Mouse (Mus musculus): ENCODE results near the gene Ripor2. TPM values are rescaled to one million over a fixed set of nuclear protein-coding genes. Genes with fewer than 3 reads are reported as not detected.

Ripor2 gene
- polyA plus RNA-seq, 1 experiment from 2014 or later = 3.7 TPM

DNA sequence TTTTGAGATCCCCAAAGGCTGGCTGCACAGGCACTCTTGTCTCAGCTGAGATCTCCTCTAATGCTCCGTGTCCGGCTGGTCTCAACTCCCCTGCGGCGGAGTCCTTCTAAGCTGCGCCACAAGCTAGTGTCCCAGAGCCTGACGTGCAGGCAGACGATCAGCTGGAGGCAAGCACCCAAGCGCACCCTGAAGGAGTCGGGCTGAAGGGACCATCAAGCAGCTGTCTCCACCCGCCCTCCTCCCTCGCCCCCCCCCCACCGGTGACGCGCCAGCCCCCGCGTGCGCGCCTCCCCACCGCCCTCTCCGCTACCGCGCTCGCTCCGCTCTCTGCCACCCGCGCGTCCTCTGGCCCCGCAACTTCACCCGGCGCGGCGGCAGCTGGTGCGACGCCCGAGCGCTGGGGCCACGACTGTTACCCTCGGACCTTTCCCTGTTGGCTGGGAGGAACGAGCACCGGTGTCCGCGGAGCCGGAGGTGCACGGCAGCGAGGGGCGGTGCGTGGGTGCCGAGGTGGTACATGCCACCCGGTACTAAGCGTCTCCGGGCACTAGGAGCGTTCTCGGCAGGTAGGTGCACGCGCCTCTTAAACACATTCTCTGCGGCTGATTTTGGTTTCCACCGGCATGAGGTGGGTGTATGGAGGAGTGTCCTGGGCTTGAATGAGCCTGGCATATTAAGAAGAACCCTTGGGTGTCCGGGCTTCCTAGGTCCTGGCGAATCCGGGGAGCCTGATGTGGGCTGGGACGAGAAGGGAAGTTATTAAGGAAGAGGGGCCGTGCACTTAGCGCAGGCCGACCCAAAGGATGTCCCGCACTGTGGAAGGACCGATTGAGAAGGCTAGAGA is 56.6 kb downstream of the Ripor2 start:
- Histone ChIP-seq H3K4me3 (ENCODE audit: low read depth, low read length) (peak overlapping the region; percentile 58), H3K4me1 (ENCODE audit: insufficient read depth) (peaks cover 58% of the 10 kb centered on the region), H3K9ac (replicated peaks) (peak overlapping the region; percentile 58), H3K27ac (ENCODE audit: low read depth) (peak overlapping the region; percentile 35; the same call in 1 of the 2 replicates), H3K36me3 (replicated peaks; ENCODE audit: insufficient read depth, low read length) (peaks cover under 1% of the 10 kb centered on the region; the same call in 1 of the 2 replicates), H3K9me3 (ENCODE audit: low read length) (no peaks in the 10 kb centered on the region), H3K4me2 (ENCODE audit: low read depth, low read length) (peak overlapping the region; percentile 83), H3K27me3 (ENCODE audit: insufficient read depth, low read length) (peaks cover 23% of the 10 kb centered on the region)
- WGBS (ENCODE audit: insufficient replicate concordance) = 1% methylated on average over 56 of the region's 66 CpGs
- peak; percentile 21; the same call in 1 of the 2 replicates for ATAC-seq
- TF ChIP-seq CTCF (IDR thresholded peaks at IDR 0.05; ENCODE audit: low read depth) (no peak), EP300 (IDR thresholded peaks at IDR 0.05; ENCODE audit: low read depth) (no peak)
- DNase-seq = peak; percentile 46

GRCm38 (mm10) chr13:24639215-24640165 is 57.5 kb downstream of the Ripor2 start:
- Histone ChIP-seq H3K4me1 (ENCODE audit: insufficient read depth) (peaks cover 62% of the 10 kb centered on the region), H3K4me2 (ENCODE audit: low read depth, low read length) (peak overlapping the region; percentile 83), H3K9ac (replicated peaks) (0 out of 2 replicates have a peak overlapping the region, but pooled peaks have one; percentile 13), H3K27me3 (ENCODE audit: insufficient read depth, low read length) (peaks cover 23% of the 10 kb centered on the region), H3K27ac (ENCODE audit: low read depth) (peak overlapping the region; percentile 40; the same call in 1 of the 2 replicates), H3K4me3 (ENCODE audit: low read depth, low read length) (peak overlapping the region; percentile 58), H3K36me3 (replicated peaks; ENCODE audit: insufficient read depth, low read length) (peaks cover 4% of the 10 kb centered on the region; the same call in 1 of the 2 replicates), H3K9me3 (ENCODE audit: low read length) (no peaks in the 10 kb centered on the region)
- TF ChIP-seq CTCF (IDR thresholded peaks at IDR 0.05; ENCODE audit: low read depth) (no peak), EP300 (IDR thresholded peaks at IDR 0.05; ENCODE audit: low read depth) (no peak)
- ATAC-seq (no peak), DNase-seq (no peak)
- 11% methylated on average over 22 of the region's 22 CpGs for WGBS (ENCODE audit: insufficient replicate concordance)

GRCm38 (mm10) chr13:24640166-24640560 is 58.2 kb downstream of the Ripor2 start:
- ATAC-seq (no peak), DNase-seq (no peak)
- Histone ChIP-seq H3K36me3 (replicated peaks; ENCODE audit: insufficient read depth, low read length) (peaks cover 4% of the 10 kb centered on the region; the same call in 1 of the 2 replicates), H3K4me1 (ENCODE audit: insufficient read depth) (peaks cover 62% of the 10 kb centered on the region), H3K4me3 (ENCODE audit: low read depth, low read length) (no peak overlapping the region), H3K9me3 (ENCODE audit: low read length) (no peaks in the 10 kb centered on the region), H3K4me2 (ENCODE audit: low read depth, low read length) (peak overlapping the region; percentile 83), H3K27ac (ENCODE audit: low read depth) (peak overlapping the region; percentile 40; the same call in 1 of the 2 replicates), H3K9ac (replicated peaks) (no peak overlapping the region), H3K27me3 (ENCODE audit: insufficient read depth, low read length) (peaks cover 23% of the 10 kb centered on the region)
- TF ChIP-seq CTCF (IDR thresholded peaks at IDR 0.05; ENCODE audit: low read depth) (peak; percentile 20; the same call in 1 of the 2 replicates), EP300 (IDR thresholded peaks at IDR 0.05; ENCODE audit: low read depth) (no peak)
- 34% methylated on average over 4 of the region's 4 CpGs for WGBS (ENCODE audit: insufficient replicate concordance)

GRCm38 (mm10) chr13:24640836-24641385 is 58.9 kb downstream of the Ripor2 start:
- DNase-seq (no peak), ATAC-seq (no peak)
- Histone ChIP-seq H3K4me2 (ENCODE audit: low read depth, low read length) (peak overlapping the region; percentile 44; the same call in 1 of the 2 replicates), H3K27me3 (ENCODE audit: insufficient read depth, low read length) (peaks cover 23% of the 10 kb centered on the region), H3K27ac (ENCODE audit: low read depth) (peak overlapping the region; percentile 39; the same call in 1 of the 2 replicates), H3K9me3 (ENCODE audit: low read length) (no peaks in the 10 kb centered on the region), H3K9ac (replicated peaks) (no peak overlapping the region), H3K4me1 (ENCODE audit: insufficient read depth) (peaks cover 61% of the 10 kb centered on the region), H3K36me3 (replicated peaks; ENCODE audit: insufficient read depth, low read length) (peaks cover 4% of the 10 kb centered on the region; the same call in 1 of the 2 replicates), H3K4me3 (ENCODE audit: low read depth, low read length) (no peak overlapping the region)
- no peak for TF ChIP-seq EP300 (IDR thresholded peaks at IDR 0.05; ENCODE audit: low read depth)
- no peak for TF ChIP-seq CTCF (IDR thresholded peaks at IDR 0.05; ENCODE audit: low read depth)
- 65% methylated on average over 3 of the region's 3 CpGs for WGBS (ENCODE audit: insufficient replicate concordance)

GRCm38 (mm10) chr13:24641491-24642430 is 59.8 kb downstream of the Ripor2 start:
- Histone ChIP-seq H3K27me3 (ENCODE audit: insufficient read depth, low read length) (peaks cover 23% of the 10 kb centered on the region), H3K27ac (ENCODE audit: low read depth) (peak overlapping the region; percentile 39; the same call in 1 of the 2 replicates), H3K36me3 (replicated peaks; ENCODE audit: insufficient read depth, low read length) (peaks cover 4% of the 10 kb centered on the region; the same call in 1 of the 2 replicates), H3K9me3 (ENCODE audit: low read length) (no peaks in the 10 kb centered on the region), H3K4me1 (ENCODE audit: insufficient read depth) (peaks cover 56% of the 10 kb centered on the region), H3K4me3 (ENCODE audit: low read depth, low read length) (no peak overlapping the region), H3K9ac (replicated peaks) (no peak overlapping the region), H3K4me2 (ENCODE audit: low read depth, low read length) (peak overlapping the region; percentile 44; the same call in 1 of the 2 replicates)
- DNase-seq = no peak
- TF ChIP-seq EP300 (IDR thresholded peaks at IDR 0.05; ENCODE audit: low read depth) (no peak), CTCF (IDR thresholded peaks at IDR 0.05; ENCODE audit: low read depth) (no peak)
- no peak for ATAC-seq
- WGBS (ENCODE audit: insufficient replicate concordance) = 26% methylated on average over 7 of the region's 7 CpGs
